28 mouse cellular contexts compared by ENCODE assay signal in genomic region chr14:21223971-21224635, GRCm38 (mm10).
DNase-seq lines count a peak whose midpoint lies in the region; ATAC-seq and TF ChIP-seq lines count a peak whose summit lies in the region.
"Had no signal": no experiment of that assay in that cellular context is flagged by ENCODE, and none has a peak within 500 bp of the region (broad histone marks: within the 10 kb centered on the region; RNA-seq: fewer than 3 reads in every experiment).

No protein-coding gene starts in this region.

- WGBS in hindbrain, embryonic 11.5 days: 88% methylated on average over 3 of the region's 3 CpGs
- 93% methylated on average over 3 of the region's 3 CpGs for WGBS in hindbrain, postnatal 0 days
- 22% methylated on average over 3 of the region's 3 CpGs for WGBS in liver, embryonic 16.5 days (ENCODE audit: insufficient replicate concordance)

- peak overlapping the region; percentile 24; the same call in 1 of the 2 replicates for H3K27ac ChIP-seq in hindbrain, embryonic 11.5 days (ENCODE audit: low read depth, low read length)
- H3K27ac ChIP-seq in hindbrain, postnatal 0 days: no peak overlapping the region
- peak overlapping the region; percentile 85 for H3K27ac ChIP-seq in liver, embryonic 16.5 days (ENCODE audit: low read length)
- H3K27ac ChIP-seq: embryonic facial prominence, embryonic 12.5 days; hindbrain, embryonic 15.5 days; limb, embryonic 13.5 days; midbrain, embryonic 10.5 days had no signal

- H3K9ac ChIP-seq in hindbrain, embryonic 11.5 days (ENCODE audit: low read depth, low read length): no peak overlapping the region
- H3K9ac ChIP-seq in hindbrain, postnatal 0 days (replicated peaks; ENCODE audit: low read length): no peak overlapping the region
- H3K9ac ChIP-seq in liver, embryonic 16.5 days (ENCODE audit: low read depth, low read length): no peak overlapping the region; the same call in 1 of the 2 replicates
- H3K9ac ChIP-seq: embryonic facial prominence, embryonic 12.5 days; hindbrain, embryonic 15.5 days; limb, embryonic 13.5 days; lung, embryonic 14.5 days; neural tube, embryonic 15.5 days had no signal

- H3K36me3 ChIP-seq in hindbrain, embryonic 11.5 days (ENCODE audit: control insufficient read depth, insufficient read depth, low read length): no peaks in the 10 kb centered on the region
- no peaks in the 10 kb centered on the region for H3K36me3 ChIP-seq in hindbrain, postnatal 0 days (ENCODE audit: insufficient read depth, low read length)
- H3K36me3 ChIP-seq in liver, embryonic 16.5 days (ENCODE audit: control insufficient read depth, insufficient read depth): no peaks in the 10 kb centered on the region
- H3K36me3 ChIP-seq: embryonic facial prominence, embryonic 12.5 days; hindbrain, embryonic 15.5 days; limb, embryonic 13.5 days; midbrain, embryonic 10.5 days; neural tube, embryonic 15.5 days had no signal

- no peak overlapping the region for H3K4me2 ChIP-seq in hindbrain, embryonic 11.5 days (replicated peaks; ENCODE audit: low read depth, low read length)
- no peak overlapping the region for H3K4me2 ChIP-seq in hindbrain, postnatal 0 days (ENCODE audit: low read depth, low read length)
- peak overlapping the region; percentile 40 for H3K4me2 ChIP-seq in liver, embryonic 16.5 days (ENCODE audit: low read depth, low read length)
- H3K4me2 ChIP-seq: embryonic facial prominence, embryonic 12.5 days; hindbrain, embryonic 15.5 days; limb, embryonic 13.5 days; lung, embryonic 14.5 days; neural tube, embryonic 15.5 days had no signal

- no peaks in the 10 kb centered on the region for H3K9me3 ChIP-seq in hindbrain, embryonic 11.5 days (ENCODE audit: control insufficient read depth, low read length)
- H3K9me3 ChIP-seq in hindbrain, postnatal 0 days (ENCODE audit: low read length): no peaks in the 10 kb centered on the region
- no peaks in the 10 kb centered on the region for H3K9me3 ChIP-seq in liver, embryonic 16.5 days (replicated peaks; ENCODE audit: control insufficient read depth, low read length)
- H3K9me3 ChIP-seq: embryonic facial prominence, embryonic 12.5 days; hindbrain, embryonic 15.5 days; limb, embryonic 13.5 days; midbrain, embryonic 10.5 days; neural tube, embryonic 15.5 days had no signal

- ATAC-seq in hindbrain, embryonic 11.5 days (ENCODE audit: low FRiP score): no peak
- no peak for ATAC-seq in hindbrain, postnatal 0 days
- ATAC-seq in liver, embryonic 16.5 days (ENCODE audit: low read depth): peak; percentile 90
- ATAC-seq: forebrain, embryonic 16.5 days; intestine, postnatal 0 days; midbrain, embryonic 16.5 days had no signal

- DNase-seq in hindbrain, embryonic 11.5 days (ENCODE audit: low spot score): no peak
- DNase-seq in hindbrain, postnatal 0 days (ENCODE audit: low spot score): no peak
- DNase-seq in c-Kit-positive CD71-positive TER-119-negative erythroid progenitor cells, embryonic 14.5 days (ENCODE audit: low read depth): peak; percentile 53
- DNase-seq in liver: peak; percentile 39
- DNase-seq in adrenal gland, postnatal 36 days: no peak
- DNase-seq in frontal cortex, postnatal 25 days (ENCODE audit: low spot score in 2 of 2): no peak
- DNase-seq in thymus, postnatal 25 days: no peak
- DNase-seq: adrenal gland, postnatal 25 days; cerebellum, adult 18-20 months; cerebellum, postnatal 25 days; gastrocnemius, postnatal 36 days; heart, postnatal 4 days; kidney, postnatal 36 days; layer of hippocampus, postnatal 36 days; lung, embryonic 14.5 days; right cerebral cortex, adult 18-20 months; right cerebral cortex, postnatal 4 days; thymus, adult 2 months had no signal

- H3K27me3 ChIP-seq in hindbrain, embryonic 11.5 days (ENCODE audit: control insufficient read depth, insufficient read depth, low read length): no peaks in the 10 kb centered on the region
- no peaks in the 10 kb centered on the region for H3K27me3 ChIP-seq in hindbrain, postnatal 0 days (ENCODE audit: insufficient read depth, low read length)
- H3K27me3 ChIP-seq in liver, embryonic 16.5 days (ENCODE audit: control insufficient read depth, insufficient read depth, low read depth, low read length): no peaks in the 10 kb centered on the region
- H3K27me3 ChIP-seq: embryonic facial prominence, embryonic 12.5 days; hindbrain, embryonic 15.5 days; limb, embryonic 13.5 days; neural tube, embryonic 15.5 days had no signal

- H3K4me3 ChIP-seq in hindbrain, embryonic 11.5 days (ENCODE audit: low read depth, low read length): no peak overlapping the region
- no peak overlapping the region for H3K4me3 ChIP-seq in hindbrain, postnatal 0 days (ENCODE audit: low read length)
- no peak overlapping the region for H3K4me3 ChIP-seq in liver, embryonic 16.5 days (ENCODE audit: low read depth, low read length)
- H3K4me3 ChIP-seq: embryonic facial prominence, embryonic 12.5 days; hindbrain, embryonic 15.5 days; limb, embryonic 13.5 days; midbrain, embryonic 10.5 days; myocyte; neural tube, embryonic 15.5 days had no signal

- TF ChIP-seq CTCF in hindbrain, postnatal 0 days (IDR thresholded peaks at IDR 0.05; ENCODE audit: low read depth): no peak

- no peaks in the 10 kb centered on the region for H3K4me1 ChIP-seq in hindbrain, embryonic 11.5 days (replicated peaks; ENCODE audit: control insufficient read depth, insufficient read depth, low read length)
- H3K4me1 ChIP-seq in hindbrain, postnatal 0 days (ENCODE audit: insufficient read depth, low read length): no peaks in the 10 kb centered on the region
- peaks cover 31% of the 10 kb centered on the region for H3K4me1 ChIP-seq in liver, embryonic 16.5 days (ENCODE audit: control insufficient read depth, low read depth, low read length)

Comparison
In these comparisons a context has a peak if more than half of its experiments do, and no peak if none do; other contexts are left out.
1. DNase-seq: peak in c-Kit-positive CD71-positive TER-119-negative erythroid progenitor cells, embryonic 14.5 days (single experiment) and liver (single experiment); none in hindbrain, embryonic 11.5 days (single experiment), hindbrain, postnatal 0 days (single experiment), adrenal gland, postnatal 36 days (0 of 2), frontal cortex, postnatal 25 days (0 of 2) and thymus, postnatal 25 days (single experiment).